Mouse (Mus musculus) heart, postnatal 36 days (tissue): ENCODE results near the gene Mid1. TPM values are rescaled to one million over a fixed set of nuclear protein-coding genes. Genes with fewer than 3 reads are reported as not detected.

Source experiments
- total RNA-seq, 2 experiments: library from RNA; stranded (reverse); gene quantifications; 2 replicates each; pipeline ENCODE4 v1.2.3; 2021

Gene Mid1
- total RNA-seq, 2 experiments from 2014 or later = 4.2 TPM

Other genes starting within 250 kb of the Mid1 start
- not detected for gene 4933400A11Rik, start 94.4 kb downstream of the Mid1 start, total RNA-seq